Mouse (Mus musculus) layer of hippocampus, adult 2 months (tissue): Measurements from ENCODE around the gene Apobec3. TPM values are rescaled to one million over a fixed set of nuclear protein-coding genes. Genes with fewer than 3 reads are reported as not detected.
A peak's percentile ranks its signal among the peaks of the same experiment; 100 is the strongest.
"Not testable (repeated sequence)": the region's sequence is repeated elsewhere in the genome, so short reads cannot be mapped to it uniquely, and the experiment has no call there.

ENCODE experiments used
- DNase-seq, 2 experiments: peaks; one replicate each; pipeline ENCODE4 v3.0.0; 2022; ENCODE audit warnings: low spot score in 2 of 2
- H3K27ac ChIP-seq: fragments of 200-600 bp; 2 replicates; pipeline ENCODE4 v1.8.1; 2022
- H3K4me3 ChIP-seq: fragments of 200-600 bp; 2 replicates; pipeline ENCODE4 v1.8.1; 2022; ENCODE audit warnings: mild to moderate bottlenecking
- CTCF ChIP-seq: fragments of 200-600 bp; conservative IDR thresholded peaks from 2 replicates; pipeline ENCODE4 v1.8.1; 2022; ENCODE audit warnings: antibody characterized with exemption, mild to moderate bottlenecking, moderate library complexity
- total RNA-seq, 2 experiments: library from RNA; stranded (reverse); gene quantifications; 2 replicates each; pipeline ENCODE4 v1.2.3; 2021

Gene Apobec3
- total RNA-seq, 2 experiments from 2014 or later: 5.5 to 5.8 TPM

GRCm38 (mm10) chr15:79900751-79901150 lies 9.3 kb downstream of the Apobec3 start:
- no peak for DNase-seq
- Histone ChIP-seq H3K27ac (no peak overlapping the region), H3K4me3 (no peak overlapping the region)
- TF ChIP-seq CTCF: no peak

- TF ChIP-seq CTCF: no peak
- H3K27ac ChIP-seq: no peak overlapping the region
- DNase-seq: no peak
- H3K4me3 ChIP-seq: no peak overlapping the region
Observed at GRCm38 (mm10) chr15:79901399-79901798, 9.9 kb downstream of the Apobec3 start.

- not testable (repeated sequence) for H3K27ac ChIP-seq, H3K4me3 ChIP-seq, DNase-seq
Observed at GRCm38 (mm10) chr15:79903081-79903480, 11.6 kb downstream of the Apobec3 start.

- no peak for TF ChIP-seq CTCF
- Histone ChIP-seq H3K27ac (no peak overlapping the region), H3K4me3 (no peak overlapping the region)
- DNase-seq: no peak
Observed at GRCm38 (mm10) chr15:79903963-79904362, 12.5 kb downstream of the Apobec3 start.

- H3K4me3 ChIP-seq, H3K27ac ChIP-seq, DNase-seq: not testable (repeated sequence)
Observed at GRCm38 (mm10) chr15:79904678-79905077, 13.2 kb downstream of the Apobec3 start.

- Histone ChIP-seq H3K27ac (no peak overlapping the region), H3K4me3 (no peak overlapping the region)
- no peak for DNase-seq
- TF ChIP-seq CTCF: no peak
Observed at GRCm38 (mm10) chr15:79905211-79905610, 13.8 kb downstream of the Apobec3 start.

GRCm38 (mm10) chr15:79906855-79907254 lies 15.4 kb downstream of the Apobec3 start:
- no peak for DNase-seq
- TF ChIP-seq CTCF: no peak
- no peak overlapping the region for H3K4me3 ChIP-seq
- no peak overlapping the region for H3K27ac ChIP-seq

GRCm38 (mm10) chr15:79909006-79909405 lies 17.5 kb downstream of the Apobec3 start:
- not testable (repeated sequence) for H3K27ac ChIP-seq, DNase-seq, H3K4me3 ChIP-seq

GRCm38 (mm10) chr15:79910812-79911211 lies 19.4 kb downstream of the Apobec3 start:
- H3K27ac ChIP-seq: peak overlapping the region; percentile 51; the same call in 1 of the 2 replicates
- not testable (repeated sequence) for DNase-seq

GRCm38 (mm10) chr15:79911339-79911738 lies 19.9 kb downstream of the Apobec3 start:
- TF ChIP-seq CTCF: no peak
- Histone ChIP-seq H3K4me3 (no peak overlapping the region), H3K27ac (peak overlapping the region; percentile 51; the same call in 1 of the 2 replicates)
- no peak for DNase-seq

More at GRCm38 (mm10) chr15:79910812-79911211, 19.4 kb downstream of the Apobec3 start:
- TF ChIP-seq CTCF: peak; percentile 64
- H3K4me3 ChIP-seq: not testable (repeated sequence)

GRCm38 (mm10) chr15:79913761-79914346 lies 22.4 kb downstream of the Apobec3 start:
- no peak for TF ChIP-seq CTCF
- H3K27ac ChIP-seq: no peak overlapping the region
- H3K4me3 ChIP-seq: no peak overlapping the region
- no peak for DNase-seq

- peak; percentile 66 for TF ChIP-seq CTCF
- Histone ChIP-seq H3K27ac (no peak overlapping the region), H3K4me3 (no peak overlapping the region)
- DNase-seq: peak in 1 of 2 experiments; percentile 34
Observed at GRCm38 (mm10) chr15:79914357-79914756, 22.9 kb downstream of the Apobec3 start.

GRCm38 (mm10) chr15:79916150-79916549 lies 24.7 kb downstream of the Apobec3 start:
- no peak for DNase-seq
- Histone ChIP-seq H3K27ac (no peak overlapping the region), H3K4me3 (no peak overlapping the region)
- no peak for TF ChIP-seq CTCF

- Histone ChIP-seq H3K4me3 (no peak overlapping the region), H3K27ac (no peak overlapping the region)
- no peak for TF ChIP-seq CTCF
- no peak for DNase-seq
Observed at GRCm38 (mm10) chr15:79917111-79917720, 25.8 kb downstream of the Apobec3 start.
